Mouse (Mus musculus) midbrain, embryonic 15.5 days (tissue): ENCODE measurements at regions not wholly inside any gene's neighbourhood (a gene's known extent, or its start where the extent isn't known, plus 50 kb on each side); places are given as distances from the start of the nearest gene placed in this dataset.

ENCODE experiments used
- ATAC-seq: fragments of 200-750 bp; cut with Nextera tagmentation; replicated peaks from 2 replicates; pipeline ENCODE4 v1.8.0; 2017; ENCODE audit warnings: moderate TSS enrichment
- H3K27ac ChIP-seq: fragments of 300-500 bp; sonication (generic); 2 replicates; pipeline ENCODE4 v1.5.1; 2015; ENCODE audit warnings: mild to moderate bottlenecking, inconsistent platforms
- H3K27me3 ChIP-seq: fragments of 300-500 bp; sonication (generic); replicated peaks from 2 replicates; pipeline ENCODE4 v1.6.1; 2015; ENCODE audit warnings: inconsistent platforms
- H3K36me3 ChIP-seq: fragments of 300-500 bp; sonication (generic); replicated peaks from 2 replicates; pipeline ENCODE4 v1.6.1; 2015; ENCODE audit warnings: inconsistent platforms
- H3K4me1 ChIP-seq: fragments of 300-500 bp; sonication (generic); 2 replicates; pipeline ENCODE4 v1.6.1; 2015; ENCODE audit warnings: inconsistent platforms
- H3K4me2 ChIP-seq: fragments of 300-500 bp; sonication (generic); 2 replicates; pipeline ENCODE4 v1.6.1; 2015; ENCODE audit warnings: inconsistent platforms, mild to moderate bottlenecking, moderate library complexity
- H3K4me3 ChIP-seq: fragments of 300-500 bp; sonication (generic); 2 replicates; pipeline ENCODE4 v1.5.1; 2015; ENCODE audit warnings: mild to moderate bottlenecking, inconsistent platforms
- H3K9ac ChIP-seq: fragments of 300-500 bp; sonication (generic); 2 replicates; pipeline ENCODE4 v1.6.1; 2015; ENCODE audit warnings: mild to moderate bottlenecking, inconsistent platforms
- H3K9me3 ChIP-seq: fragments of 300-500 bp; sonication (generic); 2 replicates; pipeline ENCODE4 v1.6.1; 2016; ENCODE audit warnings: inconsistent platforms
- WGBS: fragments of 180-500 bp; shearing (Covaris S2); methylation state at CpG from one replicate; pipeline ENCODE4 v1.1.7; 2015; ENCODE audit warnings: mixed read lengths; 5-methylcytosine and 5-hydroxymethylcytosine counted together

- H3K4me1 ChIP-seq: peaks cover 68% of the 10 kb centered on the region
- H3K4me2 ChIP-seq: peak overlapping the region; percentile 12; the same call in 1 of the 2 replicates
- no peaks in the 10 kb centered on the region for H3K36me3 ChIP-seq
- 0 out of 2 replicates have a peak, but pooled peaks cover 6% of the 10 kb centered on the region for H3K27me3 ChIP-seq
- H3K9me3 ChIP-seq: no peaks in the 10 kb centered on the region
- H3K9ac ChIP-seq: no peak overlapping the region
- no peak overlapping the region for H3K4me3 ChIP-seq
- no peak for ATAC-seq
- H3K27ac ChIP-seq: no peak overlapping the region
- WGBS: 20% methylated on average over 17 of the region's 17 CpGs
Measured at GRCm38 (mm10) chr8:88451658-88452500, 69.3 kb upstream of the Nkd1 start.

GRCm38 (mm10) chr8:88452501-88452847 is 68.7 kb upstream of the Nkd1 start:
- Histone ChIP-seq H3K9ac (no peak overlapping the region), H3K9me3 (no peaks in the 10 kb centered on the region), H3K27ac (no peak overlapping the region), H3K4me2 (no peak overlapping the region), H3K36me3 (no peaks in the 10 kb centered on the region), H3K27me3 (0 out of 2 replicates have a peak, but pooled peaks cover 6% of the 10 kb centered on the region), H3K4me1 (peaks cover 62% of the 10 kb centered on the region), H3K4me3 (no peak overlapping the region)
- ATAC-seq: no peak
- 77% methylated on average over 6 of the region's 6 CpGs for WGBS

GRCm38 (mm10) chr8:88454048-88454696 is 67.0 kb upstream of the Nkd1 start:
- peak; percentile 78 for ATAC-seq
- Histone ChIP-seq H3K9me3 (no peaks in the 10 kb centered on the region), H3K4me2 (peak overlapping the region; percentile 94), H3K27me3 (0 out of 2 replicates have a peak, but pooled peaks cover 6% of the 10 kb centered on the region), H3K9ac (peak overlapping the region; percentile 74), H3K36me3 (no peaks in the 10 kb centered on the region), H3K4me1 (peaks cover 48% of the 10 kb centered on the region), H3K4me3 (peak overlapping the region; percentile 51), H3K27ac (peak overlapping the region; percentile 81)
- under 1% methylated on average over 75 of the region's 75 CpGs for WGBS

GRCm38 (mm10) chr8:88454906-88455305 is 66.2 kb upstream of the Nkd1 start:
- Histone ChIP-seq H3K4me3 (peak overlapping the region; percentile 51; the same call in 1 of the 2 replicates), H3K9ac (peak overlapping the region; percentile 74; the same call in 1 of the 2 replicates), H3K27me3 (0 out of 2 replicates have a peak, but pooled peaks cover 6% of the 10 kb centered on the region), H3K4me2 (peak overlapping the region; percentile 94), H3K4me1 (peaks cover 42% of the 10 kb centered on the region), H3K9me3 (0 out of 2 replicates have a peak, but pooled peaks cover 3% of the 10 kb centered on the region), H3K27ac (peak overlapping the region; percentile 81), H3K36me3 (no peaks in the 10 kb centered on the region)
- ATAC-seq: no peak; the same call in 1 of the 2 replicates
- 11% methylated on average over 4 of the region's 4 CpGs for WGBS

- Histone ChIP-seq H3K27me3 (0 out of 2 replicates have a peak, but pooled peaks cover 6% of the 10 kb centered on the region), H3K4me2 (peak overlapping the region; percentile 94), H3K4me1 (peaks cover 36% of the 10 kb centered on the region), H3K36me3 (no peaks in the 10 kb centered on the region), H3K27ac (peak overlapping the region; percentile 81), H3K4me3 (peak overlapping the region; percentile 8; the same call in 1 of the 2 replicates), H3K9me3 (0 out of 2 replicates have a peak, but pooled peaks cover 6% of the 10 kb centered on the region), H3K9ac (peak overlapping the region; percentile 1; the same call in 1 of the 2 replicates)
- ATAC-seq: peak; percentile 16; the same call in 1 of the 2 replicates
- 6% methylated on average over 27 of the region's 28 CpGs for WGBS
Measured at GRCm38 (mm10) chr8:88455434-88456020, 65.6 kb upstream of the Nkd1 start.

GRCm38 (mm10) chr8:88459197-88459596 is 62.0 kb upstream of the Nkd1 start:
- H3K27ac ChIP-seq: no peak overlapping the region
- H3K9me3 ChIP-seq: 0 out of 2 replicates have a peak, but pooled peaks cover 6% of the 10 kb centered on the region
- no peaks in the 10 kb centered on the region for H3K27me3 ChIP-seq
- no peak overlapping the region for H3K9ac ChIP-seq
- H3K4me2 ChIP-seq: no peak overlapping the region
- no peak for ATAC-seq
- H3K4me1 ChIP-seq: peaks cover 14% of the 10 kb centered on the region
- no peaks in the 10 kb centered on the region for H3K36me3 ChIP-seq
- no peak overlapping the region for H3K4me3 ChIP-seq
- 93% methylated on average over 2 of the region's 2 CpGs for WGBS

GRCm38 (mm10) chr8:88467756-88468155 is 53.4 kb upstream of the Nkd1 start:
- no peaks in the 10 kb centered on the region for H3K36me3 ChIP-seq
- H3K9ac ChIP-seq: no peak overlapping the region
- 71% methylated on average over 3 of the region's 3 CpGs for WGBS
- H3K9me3 ChIP-seq: no peaks in the 10 kb centered on the region
- ATAC-seq: no peak
- H3K27me3 ChIP-seq: no peaks in the 10 kb centered on the region
- H3K27ac ChIP-seq: no peak overlapping the region
- no peak overlapping the region for H3K4me3 ChIP-seq
- H3K4me1 ChIP-seq: no peaks in the 10 kb centered on the region
- H3K4me2 ChIP-seq: no peak overlapping the region

GRCm38 (mm10) chr8:88470931-88471455 is 50.2 kb upstream of the Nkd1 start:
- Histone ChIP-seq H3K4me2 (no peak overlapping the region), H3K9me3 (no peaks in the 10 kb centered on the region), H3K4me1 (no peaks in the 10 kb centered on the region), H3K9ac (no peak overlapping the region), H3K36me3 (no peaks in the 10 kb centered on the region), H3K27ac (no peak overlapping the region), H3K4me3 (no peak overlapping the region), H3K27me3 (no peaks in the 10 kb centered on the region)
- no peak for ATAC-seq
- 47% methylated on average over 8 of the region's 8 CpGs for WGBS
